Mouse (Mus musculus): Measurements from ENCODE around the gene Rab17. TPM values are rescaled to one million over a fixed set of nuclear protein-coding genes. Genes with fewer than 3 reads are reported as not detected.

Rab17 gene
- polyA plus RNA-seq, 1 experiment from 2014 or later = 2.9 TPM

DNA sequence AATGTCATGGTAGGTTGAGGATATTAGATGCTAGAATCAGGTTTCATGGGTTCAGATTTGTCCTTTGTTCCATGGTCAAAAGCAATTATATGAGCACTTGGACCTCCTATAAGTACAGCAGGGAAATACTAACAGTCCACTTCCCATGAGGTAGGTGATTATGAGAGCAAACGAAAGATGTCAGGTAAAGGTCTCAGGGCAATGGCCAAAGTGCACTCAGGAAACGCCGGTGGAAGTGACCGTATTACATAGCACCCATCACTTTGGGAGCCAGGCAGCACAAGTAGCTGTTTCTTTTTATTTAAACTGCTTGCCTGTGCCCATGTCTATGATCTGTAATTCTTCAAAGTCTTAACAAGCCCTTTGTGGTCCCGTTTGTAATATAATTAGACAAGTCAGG, 36.6 kb upstream of the Rab17 start:
- Histone ChIP-seq H3K9me3 (replicated peaks) (no peaks in the 10 kb centered on the region), H3K4me1 (replicated peaks) (peaks cover 81% of the 10 kb centered on the region), H3K27ac (peak overlapping the region; percentile 50; the same call in 1 of the 2 replicates), H3K27me3 (no peaks in the 10 kb centered on the region), H3K4me3 (no peak overlapping the region), H3K4me2 (no peak overlapping the region), H3K36me3 (no peaks in the 10 kb centered on the region), H3K9ac (no peak overlapping the region)
- ATAC-seq (replicated peaks; ENCODE audit: insufficient number of reproducible peaks, insufficient read depth, low FRiP score, low read depth) = no peak
- 71% methylated on average over 5 of the region's 5 CpGs for WGBS

- H3K4me2 ChIP-seq = no peak overlapping the region
- no peak overlapping the region for H3K9ac ChIP-seq
- no peaks in the 10 kb centered on the region for H3K36me3 ChIP-seq
- WGBS = 66% methylated on average over 8 of the region's 8 CpGs
- peak overlapping the region; percentile 92 for H3K27ac ChIP-seq
- H3K4me3 ChIP-seq = no peak overlapping the region
- no peak for ATAC-seq (replicated peaks; ENCODE audit: insufficient number of reproducible peaks, insufficient read depth, low FRiP score, low read depth)
- H3K4me1 ChIP-seq (replicated peaks) = peaks cover 65% of the 10 kb centered on the region
- H3K27me3 ChIP-seq = no peaks in the 10 kb centered on the region
- H3K9me3 ChIP-seq (replicated peaks) = no peaks in the 10 kb centered on the region
Observed at GRCm38 (mm10) chr1:91003522-91004253, 34.2 kb upstream of the Rab17 start.

- H3K4me3 ChIP-seq = no peak overlapping the region
- no peak overlapping the region for H3K9ac ChIP-seq
- H3K27me3 ChIP-seq = no peaks in the 10 kb centered on the region
- peaks cover 62% of the 10 kb centered on the region for H3K4me1 ChIP-seq (replicated peaks)
- H3K4me2 ChIP-seq = 0 out of 2 replicates have a peak overlapping the region, but pooled peaks have one; percentile 76
- WGBS = 59% methylated on average over 3 of the region's 3 CpGs
- ATAC-seq (replicated peaks; ENCODE audit: insufficient number of reproducible peaks, insufficient read depth, low FRiP score, low read depth) = no peak
- no peaks in the 10 kb centered on the region for H3K36me3 ChIP-seq
- no peaks in the 10 kb centered on the region for H3K9me3 ChIP-seq (replicated peaks)
- peak overlapping the region; percentile 92 for H3K27ac ChIP-seq
Observed at GRCm38 (mm10) chr1:91002641-91003040, 33.2 kb upstream of the Rab17 start.

DNA sequence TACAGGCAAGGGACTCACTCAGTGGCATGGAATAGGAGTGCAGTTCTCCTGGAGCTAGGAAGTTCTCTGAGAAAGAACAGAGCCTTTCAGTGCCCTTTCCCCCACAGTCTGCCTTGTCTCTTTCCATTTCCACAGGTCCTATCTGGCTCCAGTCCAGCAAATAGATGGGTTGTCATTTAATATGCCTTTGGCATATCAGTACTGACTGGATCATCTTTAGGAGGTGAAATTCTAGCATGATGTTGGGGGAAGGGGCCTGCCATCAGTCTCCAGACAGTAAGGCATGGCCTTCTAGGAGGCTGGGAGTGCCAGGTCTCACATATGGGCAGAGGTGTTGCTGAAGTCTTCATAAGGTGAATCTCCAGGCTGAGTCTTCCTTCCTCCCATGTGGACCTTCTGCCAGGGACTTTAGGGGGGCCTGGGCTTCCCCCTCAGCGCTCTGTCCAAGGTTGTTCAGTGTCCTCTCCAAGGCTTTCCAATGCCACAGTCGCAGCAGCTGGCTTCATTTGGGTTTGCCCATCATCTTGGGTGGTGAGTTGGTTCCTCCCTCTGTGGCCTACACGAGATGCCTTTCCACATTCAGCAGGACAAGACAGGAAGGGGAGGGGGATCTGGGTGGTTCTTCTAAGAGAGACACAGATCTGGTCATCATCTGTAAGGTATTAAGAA, 32.5 kb upstream of the Rab17 start:
- Histone ChIP-seq H3K36me3 (no peaks in the 10 kb centered on the region), H3K9me3 (replicated peaks) (no peaks in the 10 kb centered on the region), H3K4me2 (peak overlapping the region; percentile 76), H3K9ac (peak overlapping the region; percentile 55; the same call in 1 of the 2 replicates), H3K27ac (peak overlapping the region; percentile 92), H3K4me1 (replicated peaks) (peaks cover 68% of the 10 kb centered on the region), H3K4me3 (0 out of 2 replicates have a peak overlapping the region, but pooled peaks have one; percentile 90), H3K27me3 (no peaks in the 10 kb centered on the region)
- no peak for ATAC-seq (replicated peaks; ENCODE audit: insufficient number of reproducible peaks, insufficient read depth, low FRiP score, low read depth)
- 60% methylated on average over 3 of the region's 3 CpGs for WGBS

GRCm38 (mm10) chr1:91001101-91001500, 31.6 kb upstream of the Rab17 start:
- Histone ChIP-seq H3K9me3 (replicated peaks) (no peaks in the 10 kb centered on the region), H3K27ac (peak overlapping the region; percentile 92), H3K9ac (peak overlapping the region; percentile 55), H3K36me3 (no peaks in the 10 kb centered on the region), H3K4me2 (peak overlapping the region; percentile 76), H3K27me3 (no peaks in the 10 kb centered on the region), H3K4me3 (peak overlapping the region; percentile 90), H3K4me1 (replicated peaks) (peaks cover 63% of the 10 kb centered on the region)
- WGBS = 38% methylated on average over 3 of the region's 3 CpGs
- no peak for ATAC-seq (replicated peaks; ENCODE audit: insufficient number of reproducible peaks, insufficient read depth, low FRiP score, low read depth)

DNA sequence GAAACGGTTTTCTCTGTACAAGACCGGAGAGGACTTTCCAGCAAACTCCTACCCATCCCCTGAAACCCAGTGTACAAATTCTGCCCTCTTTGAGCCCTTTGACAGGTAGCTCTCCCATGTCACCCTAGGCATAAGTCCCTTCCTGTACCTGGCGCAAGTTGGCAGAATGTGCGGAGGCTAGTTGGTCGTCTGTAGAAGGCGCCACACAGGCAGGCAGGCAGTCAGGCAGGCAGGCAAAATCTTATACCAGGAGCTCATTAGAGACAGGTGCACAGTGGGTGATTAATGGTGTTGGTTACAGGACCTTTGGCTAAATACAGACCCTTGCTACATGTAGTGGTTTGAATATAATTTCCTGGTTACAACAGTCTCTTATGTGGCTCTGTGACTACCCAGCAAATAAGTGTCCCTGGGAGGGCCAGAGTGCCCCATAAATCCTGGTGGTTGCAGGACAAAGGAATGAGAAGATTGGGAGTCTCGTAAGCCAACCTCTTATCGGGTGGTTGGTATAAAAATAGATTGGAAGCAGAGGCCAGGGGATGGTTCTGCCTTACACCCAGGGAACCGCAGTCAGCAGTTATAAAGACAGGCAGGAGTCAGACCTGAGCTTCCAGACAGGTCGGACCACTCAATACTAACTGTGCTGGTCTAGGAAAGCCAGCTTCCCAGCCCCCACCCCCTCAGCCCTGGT, 30.6 kb upstream of the Rab17 start:
- H3K9ac ChIP-seq = peak overlapping the region; percentile 97
- H3K4me1 ChIP-seq (replicated peaks) = peaks cover 58% of the 10 kb centered on the region
- peak; percentile 68 for ATAC-seq (replicated peaks; ENCODE audit: insufficient number of reproducible peaks, insufficient read depth, low FRiP score, low read depth)

GRCm38 (mm10) chr1:90998891-90999611, 29.6 kb upstream of the Rab17 start:
- under 1% methylated on average over 41 of the region's 41 CpGs for WGBS
- Histone ChIP-seq H3K27ac (peak overlapping the region; percentile 92), H3K9me3 (replicated peaks) (no peaks in the 10 kb centered on the region; the same call in 1 of the 2 replicates), H3K27me3 (no peaks in the 10 kb centered on the region), H3K36me3 (no peaks in the 10 kb centered on the region), H3K4me3 (peak overlapping the region; percentile 90), H3K4me1 (replicated peaks) (peaks cover 52% of the 10 kb centered on the region), H3K9ac (peak overlapping the region; percentile 97), H3K4me2 (peak overlapping the region; percentile 76)
- peak; percentile 15 for ATAC-seq (replicated peaks; ENCODE audit: insufficient number of reproducible peaks, insufficient read depth, low FRiP score, low read depth)

More for the DNA sequence above, 30.6 kb upstream of the Rab17 start:
- peak overlapping the region; percentile 90 for H3K4me3 ChIP-seq
- no peaks in the 10 kb centered on the region; the same call in 1 of the 2 replicates for H3K9me3 ChIP-seq (replicated peaks)
- peak overlapping the region; percentile 76 for H3K4me2 ChIP-seq
- 41% methylated on average over 10 of the region's 10 CpGs for WGBS
- no peaks in the 10 kb centered on the region for H3K36me3 ChIP-seq
- H3K27ac ChIP-seq = peak overlapping the region; percentile 92
- H3K27me3 ChIP-seq = no peaks in the 10 kb centered on the region

DNA sequence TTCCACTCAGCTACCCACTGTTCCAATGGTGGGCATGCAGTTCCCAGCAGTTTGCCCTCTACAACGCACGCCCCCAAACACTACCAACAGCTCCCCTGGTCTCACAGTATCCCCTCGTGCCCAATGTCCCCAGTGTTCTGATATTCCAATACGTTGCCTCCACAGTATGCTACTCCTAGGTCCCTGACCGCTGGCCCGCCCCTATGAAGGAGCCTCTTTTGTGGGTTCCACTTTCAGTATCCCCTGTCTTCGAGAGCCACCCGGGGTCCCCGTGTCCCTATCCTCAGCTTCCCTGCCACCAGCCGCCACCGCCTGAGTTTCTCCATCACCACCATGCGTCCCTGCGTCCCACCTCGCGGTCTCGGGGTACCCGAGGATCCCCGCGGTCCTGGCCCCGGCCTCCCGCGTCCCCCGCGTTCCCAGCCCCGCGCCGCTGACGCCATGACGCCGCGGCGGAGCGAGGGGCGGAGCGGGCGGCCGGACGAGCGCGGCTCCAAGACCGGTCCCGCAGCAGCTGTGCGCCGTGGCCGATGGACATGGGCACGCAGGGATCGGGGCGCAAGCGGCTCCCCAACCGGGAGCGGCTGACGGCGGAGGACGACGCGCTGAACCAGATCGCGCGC, 28.9 kb upstream of the Rab17 start, which contains the start of gene Lrrfip1:
Lrrfip1 (plus strand) TSS at position 470 of the 623 bp plus-strand sequence.
- H3K4me2 ChIP-seq = peak within 1 kb of the TSS; percentile 76
- peak within 1 kb of the TSS; percentile 92 for H3K27ac ChIP-seq
- peak within 1 kb of the TSS; percentile 97 for H3K9ac ChIP-seq
- ATAC-seq (replicated peaks; ENCODE audit: insufficient number of reproducible peaks, insufficient read depth, low FRiP score, low read depth) = peak; percentile 62
- no peaks in the 10 kb centered on the region for H3K27me3 ChIP-seq
- no peaks in the 10 kb centered on the region; the same call in 1 of the 2 replicates for H3K9me3 ChIP-seq (replicated peaks)
- 2% methylated on average over 59 of the region's 59 CpGs for WGBS
- H3K36me3 ChIP-seq = no peaks in the 10 kb centered on the region
- H3K4me1 ChIP-seq (replicated peaks) = peaks cover 46% of the 10 kb centered on the region
- peak within 1 kb of the TSS; percentile 90 for H3K4me3 ChIP-seq

GRCm38 (mm10) chr1:90997641-90998040, 28.2 kb upstream of the Rab17 start:
- no peaks in the 10 kb centered on the region for H3K27me3 ChIP-seq
- peak overlapping the region; percentile 97 for H3K9ac ChIP-seq
- no peaks in the 10 kb centered on the region for H3K36me3 ChIP-seq
- no peaks in the 10 kb centered on the region; the same call in 1 of the 2 replicates for H3K9me3 ChIP-seq (replicated peaks)
- 66% methylated on average over 5 of the region's 5 CpGs for WGBS
- H3K4me3 ChIP-seq = peak overlapping the region; percentile 90
- peak overlapping the region; percentile 76 for H3K4me2 ChIP-seq
- H3K4me1 ChIP-seq (replicated peaks) = peaks cover 38% of the 10 kb centered on the region
- peak overlapping the region; percentile 92 for H3K27ac ChIP-seq
- ATAC-seq (replicated peaks; ENCODE audit: insufficient number of reproducible peaks, insufficient read depth, low FRiP score, low read depth) = no peak

- Histone ChIP-seq H3K9ac (no peak overlapping the region), H3K36me3 (no peaks in the 10 kb centered on the region), H3K9me3 (replicated peaks) (no peaks in the 10 kb centered on the region; the same call in 1 of the 2 replicates), H3K27ac (no peak overlapping the region), H3K27me3 (no peaks in the 10 kb centered on the region), H3K4me2 (no peak overlapping the region), H3K4me3 (no peak overlapping the region), H3K4me1 (replicated peaks) (peaks cover 33% of the 10 kb centered on the region)
- 44% methylated on average over 4 of the region's 4 CpGs for WGBS
- no peak for ATAC-seq (replicated peaks; ENCODE audit: insufficient number of reproducible peaks, insufficient read depth, low FRiP score, low read depth)
Observed at GRCm38 (mm10) chr1:90997136-90997535, 27.7 kb upstream of the Rab17 start.
